Mouse (Mus musculus): ENCODE measurements around the gene Catip.

The Catip gene

DNA sequence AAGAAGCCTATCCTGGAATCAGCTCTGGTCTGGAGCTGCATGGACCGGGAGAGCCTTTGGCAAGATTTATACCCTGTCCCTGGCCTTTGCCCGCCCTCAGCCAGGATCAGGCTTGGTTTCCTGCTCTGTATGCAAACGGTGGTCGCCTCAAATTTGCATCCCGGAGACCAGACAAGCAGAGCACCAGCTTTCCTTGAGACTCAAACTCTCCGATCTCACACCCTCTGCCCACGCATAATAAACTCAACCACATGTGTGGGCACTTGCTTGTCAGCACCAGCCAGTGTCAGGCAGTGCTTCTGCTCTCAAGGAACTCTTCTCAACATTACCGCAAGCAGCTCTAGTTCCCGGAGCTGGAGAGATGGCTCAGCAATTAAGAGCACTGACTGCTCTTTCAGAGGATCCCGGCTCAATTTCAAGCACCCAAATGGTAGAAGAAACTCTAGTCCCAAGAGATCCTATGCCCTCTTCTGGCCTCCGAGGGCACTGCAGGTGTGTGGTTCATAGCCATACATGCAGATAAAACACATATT, 36.1 kb downstream of the Catip start:
- no peak for DNase-seq (ENCODE audit: low read depth, low spot score)

DNA sequence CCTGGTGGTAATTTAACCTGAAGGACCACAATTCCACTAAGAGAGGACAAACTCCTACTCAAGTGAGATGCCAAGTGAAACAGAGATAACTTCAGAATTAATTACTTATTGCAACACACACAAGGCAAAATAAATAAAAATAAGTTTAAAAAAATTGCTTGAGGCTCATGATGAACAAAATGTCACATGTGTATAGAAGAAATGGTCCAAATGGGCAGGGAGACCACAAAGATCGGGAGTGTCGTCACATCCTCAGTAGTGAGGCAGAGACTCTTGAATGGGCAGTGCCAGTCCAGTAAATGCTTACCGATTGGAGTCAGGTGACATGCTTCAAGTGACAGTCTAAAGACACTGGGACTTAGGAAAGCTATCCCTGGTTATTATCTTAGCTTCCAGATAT, 38.6 kb downstream of the Catip start:
- DNase-seq (ENCODE audit: low read depth, low spot score) = no peak

DNA sequence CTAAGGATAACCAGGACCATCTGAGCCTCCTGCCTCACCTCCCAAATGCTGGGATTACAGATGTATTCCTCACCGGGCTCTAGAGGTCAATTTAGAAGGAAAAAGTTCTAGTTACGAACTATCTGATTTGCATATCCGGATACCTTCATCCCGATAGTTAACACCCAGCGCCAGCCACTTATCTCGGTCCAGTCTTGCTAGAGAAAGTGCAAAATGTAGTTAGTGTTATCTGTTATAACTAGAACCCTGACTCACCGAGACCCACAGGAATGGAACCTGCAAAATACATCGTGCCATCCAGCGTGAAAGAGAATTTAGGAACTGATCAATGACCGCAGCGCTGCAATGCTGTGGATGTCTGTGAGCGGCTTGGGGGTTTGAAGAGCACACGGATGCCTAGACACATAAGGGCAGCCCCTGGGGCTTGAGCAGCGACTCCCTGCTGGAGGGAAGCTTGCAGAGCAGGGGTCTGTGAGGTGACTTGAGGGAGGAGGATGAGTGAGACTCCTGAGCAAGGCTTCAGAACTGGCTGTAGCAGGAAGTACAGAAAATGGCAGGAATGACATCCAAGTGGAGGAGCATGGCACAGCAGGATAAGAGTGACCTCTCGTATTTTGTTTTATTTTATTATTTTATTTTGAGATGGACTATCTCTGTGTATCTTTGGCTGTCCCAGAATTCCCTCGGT, 39.3 kb downstream of the Catip start:
- no peak for DNase-seq (ENCODE audit: low read depth, low spot score)

DNA sequence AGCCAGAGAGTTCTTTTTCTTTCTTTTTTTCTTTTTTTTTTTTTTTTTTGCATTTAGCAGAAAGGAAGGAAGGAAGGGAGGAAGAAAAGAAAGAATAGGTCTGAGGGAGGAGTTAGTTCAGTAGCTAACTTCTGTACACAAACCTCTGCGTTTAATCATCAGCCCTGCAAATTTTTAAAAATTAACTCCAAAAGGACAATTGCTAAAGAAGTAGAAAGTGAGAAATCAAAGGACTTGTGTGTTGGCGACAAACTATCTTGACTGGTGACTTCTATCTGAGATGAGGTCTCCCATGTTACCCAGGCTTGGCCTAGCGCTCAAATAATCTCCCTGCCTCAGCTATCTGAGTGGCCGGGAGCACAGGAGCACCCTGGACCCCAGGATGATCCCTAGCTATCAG, 42.3 kb downstream of the Catip start:
- no peak for DNase-seq (ENCODE audit: low read depth, low spot score)

DNA sequence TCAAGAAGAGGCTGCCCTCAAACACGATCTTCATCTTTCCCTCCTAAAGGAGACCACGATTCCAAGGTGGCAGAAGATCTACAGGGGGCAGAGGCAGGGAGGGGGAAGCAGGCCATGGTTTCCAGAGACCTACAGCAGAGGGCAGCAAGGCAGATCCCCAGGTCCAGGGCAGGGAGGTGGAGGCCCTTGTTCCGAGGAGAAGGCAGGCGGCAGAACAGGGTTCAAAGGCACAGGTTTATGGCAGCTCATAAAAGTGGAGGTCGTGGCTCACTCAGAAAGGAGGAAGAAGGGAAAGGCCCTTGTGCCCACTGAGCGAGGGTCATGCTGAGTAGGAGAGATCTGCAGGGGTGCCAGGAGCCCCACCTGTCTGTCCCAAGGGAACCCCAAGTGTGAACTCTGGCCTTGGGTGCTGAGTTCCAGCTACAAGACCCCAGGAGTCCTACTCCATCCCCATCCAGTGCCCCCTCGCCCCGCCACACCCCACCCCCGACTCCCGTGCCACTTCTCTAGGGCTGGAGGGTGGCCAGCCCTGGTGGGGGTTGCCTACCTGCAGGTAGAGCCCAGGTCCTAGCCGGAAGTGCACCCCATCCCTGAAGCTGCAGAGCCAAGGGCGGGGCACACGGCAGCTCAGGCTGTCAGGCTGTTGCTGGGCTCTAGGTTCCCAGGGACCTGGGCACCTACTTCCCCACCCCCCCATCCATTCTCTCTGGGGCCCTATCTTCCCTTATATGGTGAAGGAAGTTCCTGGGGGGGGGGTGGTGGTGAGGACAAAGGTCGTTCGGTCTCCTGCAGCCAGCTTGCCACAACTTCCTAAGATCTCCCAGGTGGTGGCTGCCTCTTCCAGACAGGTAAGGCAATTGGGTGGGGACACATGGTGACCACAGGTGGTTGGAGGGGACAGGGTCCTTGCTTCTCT, 46.9 kb downstream of the Catip start, which contains the start of gene Vil1:
TSS of gene Vil1 (plus strand) at position 788 of the 916 bp plus-strand sequence.
- DNase-seq (ENCODE audit: low read depth, low spot score) = no peak

DNA sequence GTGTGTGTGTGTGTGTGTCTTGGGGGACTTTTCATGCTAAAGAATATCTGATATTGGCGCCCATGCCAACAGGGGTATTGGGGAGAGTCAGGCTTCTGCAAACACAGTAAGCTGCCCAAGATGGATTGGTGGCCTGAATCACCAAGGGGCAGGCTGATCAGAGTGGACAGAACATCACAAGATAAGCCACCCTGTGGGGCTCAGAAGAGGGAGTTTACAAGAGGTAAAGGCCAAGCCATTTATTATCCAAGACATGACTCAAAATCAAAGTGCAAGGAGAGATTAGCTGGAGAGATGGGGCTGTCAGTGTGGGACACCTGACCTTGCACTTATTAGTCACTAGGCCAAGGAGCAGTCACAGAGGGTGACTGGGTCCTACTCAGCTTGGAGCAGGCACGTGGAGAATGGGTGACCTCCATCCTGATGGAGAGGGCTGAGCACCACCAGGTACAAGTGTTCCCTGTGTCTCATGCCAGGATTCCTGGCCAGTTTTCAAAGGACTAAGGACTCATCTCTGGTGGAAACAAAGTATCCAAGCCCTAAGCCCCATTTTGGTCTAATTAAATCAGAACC, 49.9 kb downstream of the Catip start:
- DNase-seq (ENCODE audit: low read depth, low spot score) = no peak

DNA sequence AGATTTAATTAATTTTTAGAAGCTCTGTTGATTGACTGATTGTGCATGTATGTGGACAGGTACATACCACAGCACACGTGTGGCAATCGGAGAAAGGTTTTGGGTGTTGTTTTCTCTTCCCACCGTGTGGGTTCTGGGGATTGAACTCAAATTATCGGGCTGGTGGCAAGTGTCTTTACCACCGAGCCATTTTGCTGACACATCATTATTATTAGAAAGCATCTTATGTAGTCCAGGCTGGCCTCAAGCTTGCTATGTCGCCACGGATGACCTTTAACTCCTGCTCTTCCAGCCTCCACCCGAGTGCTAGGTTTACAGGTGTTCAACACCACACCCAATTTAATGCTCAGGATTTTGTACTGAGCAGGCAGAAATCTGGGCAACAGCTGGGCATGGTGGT, 50.8 kb downstream of the Catip start:
- DNase-seq (ENCODE audit: low read depth, low spot score) = no peak

DNA sequence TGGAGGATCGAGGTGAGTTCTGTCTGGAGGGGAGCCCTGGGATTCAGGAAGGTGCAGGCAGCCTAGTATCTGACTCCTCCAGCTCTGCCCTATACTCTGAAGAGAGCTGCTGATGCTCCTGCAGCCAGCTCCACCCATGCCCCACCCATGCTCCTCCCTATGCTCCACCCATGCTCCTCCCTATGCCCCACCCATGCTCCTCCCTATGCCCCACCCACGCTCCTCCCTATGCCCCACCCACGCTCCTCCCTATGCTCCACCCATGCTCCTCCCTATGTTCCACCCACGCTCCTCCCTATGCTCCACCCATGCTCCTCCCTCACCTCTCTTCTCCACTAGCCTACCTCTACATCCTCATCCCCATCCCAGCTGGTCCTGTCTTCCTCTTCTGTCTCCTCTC, 53.2 kb downstream of the Catip start:
- DNase-seq (ENCODE audit: low read depth, low spot score) = no peak
